ENCODE assay signal across 27 mouse cellular contexts in the genomic region with DNA sequence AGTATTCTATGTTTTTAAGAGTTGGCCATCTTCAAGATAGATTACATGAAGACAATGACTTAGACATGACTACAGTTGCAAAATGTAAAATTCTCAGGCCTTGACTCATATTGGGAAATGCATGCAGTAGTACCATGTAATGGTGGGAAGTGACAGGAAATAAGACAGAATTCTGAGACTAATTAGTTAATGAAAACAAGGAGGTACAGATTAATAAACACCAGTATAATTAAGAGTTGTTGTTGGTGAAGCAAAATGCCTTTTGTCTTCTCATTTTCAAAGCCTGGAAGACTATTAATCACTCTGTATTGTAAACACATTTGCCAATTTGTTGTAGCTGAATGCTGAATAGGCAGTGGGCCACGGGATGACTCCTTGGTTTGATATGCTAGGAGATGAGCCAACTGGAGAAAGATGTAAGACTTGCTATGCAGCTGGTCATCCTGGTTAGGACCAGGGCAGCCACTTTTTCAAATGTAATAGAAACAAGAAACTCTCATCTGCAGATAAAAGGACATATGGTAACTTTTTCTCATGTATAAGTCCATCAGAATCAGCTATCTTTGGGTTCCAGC.
DNase-seq lines count a peak whose midpoint lies in the region; ATAC-seq and TF ChIP-seq lines count a peak whose summit lies in the region.
"Had no signal": no experiment of that assay in that cellular context is flagged by ENCODE, and none has a peak within 500 bp of the region (broad histone marks: within the 10 kb centered on the region; RNA-seq: fewer than 3 reads in every experiment).

No protein-coding gene starts in this region.

- no peak for ATAC-seq in lung, postnatal 0 days
- ATAC-seq in liver, postnatal 0 days, result no peak
- no peak for ATAC-seq in neural tube, embryonic 15.5 days (ENCODE audit: low FRiP score)
- ATAC-seq: hindbrain, embryonic 16.5 days; liver, embryonic 12.5 days; midbrain, embryonic 15.5 days; Patski had no signal

- intact Hi-C loops in gastrocnemius, postnatal 14 days (cut with DNase I; ENCODE audit: low total_unique reads), result no loop called here

- DNase-seq in lung, postnatal 25 days (ENCODE audit: low spot score), result peak; percentile 4
- DNase-seq in lung, postnatal 0 days (ENCODE audit: low spot score), result no peak
- DNase-seq in adipocyte (ENCODE audit: low spot score), result peak; percentile 62
- DNase-seq in gastrocnemius, postnatal 14 days, result peak; percentile 29
- no peak for DNase-seq in liver, postnatal 0 days
- DNase-seq in layer of hippocampus, adult 11-12 months (ENCODE audit: low spot score), result no peak
- DNase-seq: adrenal gland, postnatal 14 days; B cell, adult 2 months; cerebellum, adult 11-12 months; cerebellum, adult 9-11 months; kidney, adult 18-20 months; kidney, postnatal 36 days; left cerebral cortex, postnatal 4 days; lung, embryonic 14.5 days; right cerebral cortex, adult 18-20 months; right cerebral cortex, postnatal 4 days; thymus, adult 2 months; thymus, postnatal 4 days had no signal

- H3K9ac ChIP-seq in lung, postnatal 0 days (replicated peaks; ENCODE audit: low read depth), result no peak overlapping the region
- no peak overlapping the region for H3K9ac ChIP-seq in liver, postnatal 0 days (replicated peaks)
- H3K9ac ChIP-seq in neural tube, embryonic 15.5 days (replicated peaks), result no peak overlapping the region
- H3K9ac ChIP-seq: forebrain, embryonic 12.5 days; liver, embryonic 12.5 days; lung, embryonic 14.5 days; midbrain, embryonic 15.5 days had no signal

- no peak for TF ChIP-seq EP300 in lung, postnatal 0 days (IDR thresholded peaks at IDR 0.05)
- TF ChIP-seq EP300 in liver, postnatal 0 days (IDR thresholded peaks at IDR 0.05; ENCODE audit: low read depth), result no peak

- H3K4me3 ChIP-seq in lung, postnatal 0 days (ENCODE audit: low read depth, low read length), result no peak overlapping the region
- H3K4me3 ChIP-seq in liver, postnatal 0 days (ENCODE audit: low read depth, low read length), result no peak overlapping the region
- no peak overlapping the region for H3K4me3 ChIP-seq in neural tube, embryonic 15.5 days (replicated peaks)
- H3K4me3 ChIP-seq: erythroblast, embryonic 14.5 days; forebrain, embryonic 12.5 days; liver, embryonic 12.5 days; midbrain, embryonic 10.5 days; midbrain, embryonic 15.5 days had no signal

- H3K4me1 ChIP-seq in lung, postnatal 0 days (ENCODE audit: insufficient read depth, low read depth, low read length), result no peaks in the 10 kb centered on the region
- H3K4me1 ChIP-seq in liver, postnatal 0 days (ENCODE audit: insufficient read depth), result no peaks in the 10 kb centered on the region
- no peaks in the 10 kb centered on the region for H3K4me1 ChIP-seq in neural tube, embryonic 15.5 days
- H3K4me1 ChIP-seq: forebrain, embryonic 12.5 days; liver, embryonic 12.5 days; midbrain, embryonic 10.5 days; midbrain, embryonic 15.5 days had no signal

- 38% methylated on average over 1 of the region's 1 CpGs for WGBS in lung, postnatal 0 days
- 53% methylated on average over 1 of the region's 1 CpGs for WGBS in liver, postnatal 0 days (ENCODE audit: insufficient replicate concordance)
- 57% methylated on average over 1 of the region's 1 CpGs for WGBS in neural tube, embryonic 15.5 days

- no peak overlapping the region for H3K4me2 ChIP-seq in lung, postnatal 0 days (replicated peaks; ENCODE audit: low read depth, low read length)
- no peak overlapping the region for H3K4me2 ChIP-seq in liver, postnatal 0 days (ENCODE audit: low read depth, low read length)
- H3K4me2 ChIP-seq in neural tube, embryonic 15.5 days, result no peak overlapping the region
- H3K4me2 ChIP-seq: forebrain, embryonic 12.5 days; liver, embryonic 12.5 days; lung, embryonic 14.5 days; midbrain, embryonic 15.5 days had no signal

- no peak for TF ChIP-seq CTCF in lung, postnatal 0 days (IDR thresholded peaks at IDR 0.05)
- TF ChIP-seq CTCF in liver, postnatal 0 days (IDR thresholded peaks at IDR 0.05; ENCODE audit: low read depth), result no peak

- no peak overlapping the region for H3K27ac ChIP-seq in lung, postnatal 0 days (ENCODE audit: low read length)
- no peak overlapping the region for H3K27ac ChIP-seq in liver, postnatal 0 days (ENCODE audit: low read depth)
- H3K27ac ChIP-seq in neural tube, embryonic 15.5 days (replicated peaks), result no peak overlapping the region
- H3K27ac ChIP-seq: forebrain, embryonic 12.5 days; liver, embryonic 12.5 days; midbrain, embryonic 10.5 days; midbrain, embryonic 15.5 days had no signal

- no peaks in the 10 kb centered on the region for H3K27me3 ChIP-seq in lung, postnatal 0 days (replicated peaks; ENCODE audit: insufficient read depth, low read length)
- no peaks in the 10 kb centered on the region for H3K27me3 ChIP-seq in liver, postnatal 0 days (ENCODE audit: insufficient read depth, low read length)
- H3K27me3 ChIP-seq in neural tube, embryonic 15.5 days (replicated peaks), result no peaks in the 10 kb centered on the region
- H3K27me3 ChIP-seq: CH12.LX; forebrain, embryonic 12.5 days; liver, embryonic 12.5 days; midbrain, embryonic 15.5 days; Patski had no signal

- H3K9me3 ChIP-seq in lung, postnatal 0 days (ENCODE audit: low read length), result no peaks in the 10 kb centered on the region
- H3K9me3 ChIP-seq in liver, postnatal 0 days (ENCODE audit: low read length), result no peaks in the 10 kb centered on the region
- H3K9me3 ChIP-seq in neural tube, embryonic 15.5 days (replicated peaks), result no peaks in the 10 kb centered on the region
- H3K9me3 ChIP-seq: forebrain, embryonic 12.5 days; liver, embryonic 12.5 days; midbrain, embryonic 10.5 days; midbrain, embryonic 15.5 days had no signal

- no peaks in the 10 kb centered on the region for H3K36me3 ChIP-seq in lung, postnatal 0 days (ENCODE audit: insufficient read depth, low read length)
- no peaks in the 10 kb centered on the region for H3K36me3 ChIP-seq in liver, postnatal 0 days (replicated peaks; ENCODE audit: insufficient read depth, low read length)
- H3K36me3 ChIP-seq in neural tube, embryonic 15.5 days, result no peaks in the 10 kb centered on the region
- H3K36me3 ChIP-seq: forebrain, embryonic 12.5 days; liver, embryonic 12.5 days; midbrain, embryonic 10.5 days; midbrain, embryonic 15.5 days had no signal

Comparison
In these comparisons a context has a peak if more than half of its experiments do, and no peak if none do; other contexts are left out.
1. DNase-seq: peak in lung, postnatal 25 days (single experiment), adipocyte (single experiment) and gastrocnemius, postnatal 14 days (single experiment); none in lung, postnatal 0 days (single experiment), liver, postnatal 0 days (single experiment) and layer of hippocampus, adult 11-12 months (single experiment).